Mouse (Mus musculus): Measurements from ENCODE around the gene 4921504E06Rik. TPM values are rescaled to one million over a fixed set of nuclear protein-coding genes. Genes with fewer than 3 reads are reported as not detected.
A peak's percentile ranks its signal among the peaks of the same experiment; 100 is the strongest.

4921504E06Rik gene
- not detected in 2 replicates for polyA plus RNA-seq (2015; fragmentation: Nextera tagmentation; extraction: Ambion mirVana)

- Histone ChIP-seq H3K4me2 (peak within 1 kb of the TSS; percentile 75), H3K4me3 (peak within 1 kb of the TSS; percentile 51), H3K36me3 (no peaks in the 10 kb centered on the region), H3K9me3 (no peaks in the 10 kb centered on the region), H3K27me3 (replicated peaks) (no peaks in the 10 kb centered on the region), H3K27ac (replicated peaks) (peak within 1 kb of the TSS; percentile 96), H3K9ac (peak within 1 kb of the TSS; percentile 73), H3K4me1 (peaks cover 47% of the 10 kb centered on the region)
- WGBS: under 1% methylated on average over 27 of the region's 27 CpGs
- peak; percentile 90 for ATAC-seq (ENCODE audit: extremely low read depth, insufficient number of reproducible peaks, low FRiP score, low TSS enrichment)
Observed at GRCm38 (mm10) chr2:19553821-19554592, at the start of gene 4921504E06Rik. Gene 4921504E06Rik, minus strand, starts transcription at chr2:19553914.

DNA sequence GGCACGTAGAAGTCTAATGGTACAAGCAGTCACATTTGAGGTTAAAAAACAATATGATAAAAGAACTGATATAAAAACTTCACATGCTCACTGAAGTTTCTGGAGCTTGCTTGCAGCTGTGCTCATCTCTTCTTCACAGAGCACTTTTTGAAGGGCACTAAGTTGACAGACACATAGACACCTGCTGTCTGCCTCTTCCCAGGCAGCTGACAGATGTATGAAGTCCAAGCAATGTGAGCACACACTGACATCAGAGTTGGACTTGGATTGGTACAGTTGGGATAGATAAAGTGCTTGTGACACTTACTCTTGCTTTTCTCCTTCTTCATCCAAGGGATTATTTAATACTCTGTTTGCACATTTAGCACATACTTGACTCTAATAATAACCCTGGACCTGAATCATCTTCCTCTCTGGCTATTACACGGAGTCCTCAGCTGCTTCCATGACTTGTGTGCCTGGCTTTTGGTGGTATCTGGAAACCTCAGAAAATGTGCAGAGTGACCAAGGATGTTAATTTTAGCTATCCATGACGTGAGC is 47.7 kb upstream of the 4921504E06Rik start:
- Histone ChIP-seq H3K4me2 (no peak overlapping the region), H3K27me3 (replicated peaks) (no peaks in the 10 kb centered on the region), H3K9ac (no peak overlapping the region), H3K4me1 (peaks cover 3% of the 10 kb centered on the region; the same call in 1 of the 2 replicates), H3K9me3 (no peaks in the 10 kb centered on the region), H3K27ac (replicated peaks) (no peak overlapping the region), H3K4me3 (no peak overlapping the region), H3K36me3 (no peaks in the 10 kb centered on the region)
- no peak for ATAC-seq (ENCODE audit: extremely low read depth, insufficient number of reproducible peaks, low FRiP score, low TSS enrichment)
- 61% methylated on average over 3 of the region's 3 CpGs for WGBS

DNA sequence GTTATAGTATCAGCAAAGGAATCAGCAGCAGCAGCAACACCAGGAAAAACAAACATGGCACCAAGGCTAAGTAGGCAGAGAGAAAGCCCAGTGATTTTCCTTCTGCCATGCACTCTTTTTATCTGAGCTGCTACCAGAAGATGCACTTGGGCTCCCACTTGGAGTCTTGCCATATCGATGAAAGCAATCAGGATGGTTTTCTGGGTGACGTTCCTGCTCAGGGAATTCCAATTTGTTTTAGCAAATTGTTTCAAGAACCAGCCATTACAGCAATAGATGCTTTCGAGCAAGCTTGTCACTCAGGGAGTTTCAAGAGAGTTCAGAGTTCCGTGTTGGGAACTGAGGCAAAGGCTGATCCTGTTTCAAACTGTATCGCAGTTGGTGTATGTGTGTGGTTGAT is 47.1 kb upstream of the 4921504E06Rik start:
- no peaks in the 10 kb centered on the region for H3K27me3 ChIP-seq (replicated peaks)
- H3K4me3 ChIP-seq: no peak overlapping the region
- WGBS: 78% methylated on average over 5 of the region's 5 CpGs
- ATAC-seq (ENCODE audit: extremely low read depth, insufficient number of reproducible peaks, low FRiP score, low TSS enrichment): no peak
- H3K4me2 ChIP-seq: no peak overlapping the region
- no peak overlapping the region for H3K27ac ChIP-seq (replicated peaks)
- peaks cover 3% of the 10 kb centered on the region; the same call in 1 of the 2 replicates for H3K4me1 ChIP-seq
- no peak overlapping the region for H3K9ac ChIP-seq
- H3K9me3 ChIP-seq: no peaks in the 10 kb centered on the region
- no peaks in the 10 kb centered on the region for H3K36me3 ChIP-seq

GRCm38 (mm10) chr2:19599801-19600200 is 46.1 kb upstream of the 4921504E06Rik start:
- Histone ChIP-seq H3K27me3 (replicated peaks) (no peaks in the 10 kb centered on the region), H3K4me1 (peaks cover 6% of the 10 kb centered on the region; the same call in 1 of the 2 replicates), H3K36me3 (no peaks in the 10 kb centered on the region), H3K27ac (replicated peaks) (no peak overlapping the region), H3K9me3 (no peaks in the 10 kb centered on the region), H3K9ac (no peak overlapping the region), H3K4me2 (no peak overlapping the region), H3K4me3 (no peak overlapping the region)
- 71% methylated on average over 5 of the region's 5 CpGs for WGBS
- no peak for ATAC-seq (ENCODE audit: extremely low read depth, insufficient number of reproducible peaks, low FRiP score, low TSS enrichment)

DNA sequence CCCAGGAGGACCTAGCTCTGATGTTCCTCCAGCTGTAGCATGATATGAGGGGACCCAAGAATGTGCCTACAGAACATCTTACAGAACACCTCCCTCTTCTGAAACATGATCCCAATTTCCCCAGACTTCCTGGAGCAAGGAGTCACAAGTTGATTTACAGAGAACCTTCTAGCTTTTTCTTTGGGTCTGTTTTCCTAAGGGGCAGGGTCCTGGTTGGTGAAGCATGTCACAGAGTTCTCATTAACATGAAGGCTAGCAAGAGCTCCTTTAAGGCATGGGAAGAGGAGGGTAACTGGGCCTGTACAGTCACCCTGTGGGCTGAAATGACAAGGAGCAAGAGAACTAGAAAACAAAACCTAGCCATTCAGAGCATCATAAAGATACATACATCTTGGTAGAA is 43.3 kb upstream of the 4921504E06Rik start:
- ATAC-seq (ENCODE audit: extremely low read depth, insufficient number of reproducible peaks, low FRiP score, low TSS enrichment): no peak
- Histone ChIP-seq H3K9ac (no peak overlapping the region), H3K36me3 (no peaks in the 10 kb centered on the region)

DNA sequence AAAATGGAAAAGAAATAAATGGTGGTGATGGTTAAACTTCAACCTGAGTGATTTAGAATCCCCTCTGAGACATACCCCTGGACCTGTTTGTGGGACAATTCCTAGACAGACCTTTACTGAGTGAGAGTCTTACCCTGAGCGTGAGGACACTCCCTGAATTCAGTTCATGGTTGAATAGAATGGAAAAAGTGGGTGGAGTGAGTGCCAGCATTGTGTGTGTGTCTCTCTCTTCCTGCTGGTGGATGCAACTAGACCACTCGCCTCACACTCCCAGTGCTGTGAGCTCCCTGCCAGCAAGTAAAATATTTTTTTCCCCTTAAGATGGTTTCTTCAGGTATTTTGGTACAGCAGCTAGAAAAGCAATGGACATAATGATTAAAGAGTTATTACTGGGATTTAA is 42.7 kb upstream of the 4921504E06Rik start:
- peaks cover 5% of the 10 kb centered on the region; the same call in 1 of the 2 replicates for H3K4me1 ChIP-seq
- no peaks in the 10 kb centered on the region for H3K9me3 ChIP-seq
- no peak overlapping the region for H3K27ac ChIP-seq (replicated peaks)
- no peaks in the 10 kb centered on the region for H3K27me3 ChIP-seq (replicated peaks)
- H3K4me2 ChIP-seq: no peak overlapping the region
- ATAC-seq (ENCODE audit: extremely low read depth, insufficient number of reproducible peaks, low FRiP score, low TSS enrichment): no peak
- WGBS: 65% methylated on average over 2 of the region's 2 CpGs
- H3K36me3 ChIP-seq: no peaks in the 10 kb centered on the region
- no peak overlapping the region for H3K9ac ChIP-seq
- H3K4me3 ChIP-seq: no peak overlapping the region

More for the DNA sequence above, 43.3 kb upstream of the 4921504E06Rik start:
- H3K4me3 ChIP-seq: no peak overlapping the region
- H3K9me3 ChIP-seq: no peaks in the 10 kb centered on the region
- H3K27ac ChIP-seq (replicated peaks): no peak overlapping the region
- peaks cover 7% of the 10 kb centered on the region; the same call in 1 of the 2 replicates for H3K4me1 ChIP-seq
- H3K4me2 ChIP-seq: no peak overlapping the region
- no peaks in the 10 kb centered on the region for H3K27me3 ChIP-seq (replicated peaks)

- Histone ChIP-seq H3K9me3 (no peaks in the 10 kb centered on the region), H3K9ac (no peak overlapping the region), H3K27me3 (replicated peaks) (no peaks in the 10 kb centered on the region), H3K36me3 (no peaks in the 10 kb centered on the region), H3K4me1 (peaks cover 5% of the 10 kb centered on the region; the same call in 1 of the 2 replicates), H3K4me3 (no peak overlapping the region), H3K4me2 (no peak overlapping the region), H3K27ac (replicated peaks) (no peak overlapping the region)
- no peak for ATAC-seq (ENCODE audit: extremely low read depth, insufficient number of reproducible peaks, low FRiP score, low TSS enrichment)
- 76% methylated on average over 7 of the region's 7 CpGs for WGBS
Observed at GRCm38 (mm10) chr2:19594856-19595255, 41.1 kb upstream of the 4921504E06Rik start.

- 74% methylated on average over 3 of the region's 3 CpGs for WGBS
- Histone ChIP-seq H3K27ac (replicated peaks) (no peak overlapping the region), H3K4me2 (no peak overlapping the region), H3K9ac (no peak overlapping the region), H3K27me3 (replicated peaks) (no peaks in the 10 kb centered on the region), H3K9me3 (no peaks in the 10 kb centered on the region), H3K4me3 (no peak overlapping the region), H3K4me1 (no peaks in the 10 kb centered on the region), H3K36me3 (no peaks in the 10 kb centered on the region)
- ATAC-seq (ENCODE audit: extremely low read depth, insufficient number of reproducible peaks, low FRiP score, low TSS enrichment): no peak
Observed at GRCm38 (mm10) chr2:19579846-19580245, 26.1 kb upstream of the 4921504E06Rik start.

DNA sequence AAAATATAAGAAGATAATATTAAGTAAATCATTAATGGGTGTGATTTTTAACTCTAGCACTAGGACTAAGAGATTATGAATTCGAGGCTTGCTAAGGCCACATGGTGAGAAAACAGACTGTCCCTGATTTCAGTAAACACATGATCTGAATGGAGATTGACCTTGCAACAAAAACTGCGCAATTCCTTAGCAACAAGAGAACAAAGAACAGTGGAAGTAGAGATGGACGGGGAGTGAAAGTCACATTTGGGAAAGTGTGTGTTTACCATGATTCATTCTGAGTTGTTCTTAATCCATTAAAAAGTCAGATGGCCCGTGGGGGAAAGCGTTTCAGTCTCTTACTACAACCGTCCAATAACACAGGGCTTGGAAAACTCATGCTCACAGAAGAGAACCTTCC is 25.5 kb upstream of the 4921504E06Rik start:
- Histone ChIP-seq H3K4me3 (no peak overlapping the region), H3K9me3 (no peaks in the 10 kb centered on the region), H3K27me3 (replicated peaks) (no peaks in the 10 kb centered on the region), H3K4me1 (no peaks in the 10 kb centered on the region), H3K4me2 (no peak overlapping the region), H3K36me3 (no peaks in the 10 kb centered on the region), H3K9ac (no peak overlapping the region), H3K27ac (replicated peaks) (no peak overlapping the region)
- 76% methylated on average over 6 of the region's 6 CpGs for WGBS
- ATAC-seq (ENCODE audit: extremely low read depth, insufficient number of reproducible peaks, low FRiP score, low TSS enrichment): no peak

- Histone ChIP-seq H3K4me2 (no peak overlapping the region), H3K9ac (no peak overlapping the region), H3K36me3 (no peaks in the 10 kb centered on the region), H3K9me3 (no peaks in the 10 kb centered on the region), H3K27ac (replicated peaks) (no peak overlapping the region), H3K27me3 (replicated peaks) (no peaks in the 10 kb centered on the region), H3K4me3 (no peak overlapping the region), H3K4me1 (no peaks in the 10 kb centered on the region)
- WGBS: 73% methylated on average over 5 of the region's 5 CpGs
- no peak for ATAC-seq (ENCODE audit: extremely low read depth, insufficient number of reproducible peaks, low FRiP score, low TSS enrichment)
Observed at GRCm38 (mm10) chr2:19562114-19562829, 8.6 kb upstream of the 4921504E06Rik start.

DNA sequence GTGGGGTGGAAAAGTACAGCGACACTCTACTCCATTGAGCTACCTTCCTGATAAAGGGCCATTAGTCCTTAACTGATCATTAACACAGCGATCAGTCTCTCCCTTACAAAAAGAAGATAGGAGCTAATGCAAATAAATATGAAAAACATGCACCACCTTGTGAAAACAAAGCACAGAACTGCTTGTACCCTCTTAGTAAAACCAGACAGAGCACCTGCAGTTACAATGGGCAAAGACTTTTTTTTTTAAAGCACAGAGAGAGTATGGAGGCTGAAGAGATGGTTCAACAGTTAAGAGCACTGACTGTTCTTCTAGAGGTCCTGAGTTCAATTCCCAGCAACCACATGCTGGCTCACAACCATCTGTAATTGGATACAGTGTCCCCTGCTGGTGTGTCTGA is 6.9 kb upstream of the 4921504E06Rik start:
- no peak overlapping the region for H3K4me2 ChIP-seq
- no peaks in the 10 kb centered on the region for H3K36me3 ChIP-seq
- no peaks in the 10 kb centered on the region for H3K9me3 ChIP-seq
- H3K9ac ChIP-seq: no peak overlapping the region
- H3K27me3 ChIP-seq (replicated peaks): no peaks in the 10 kb centered on the region
- no peak overlapping the region for H3K4me3 ChIP-seq
- no peak overlapping the region for H3K27ac ChIP-seq (replicated peaks)
- ATAC-seq (ENCODE audit: extremely low read depth, insufficient number of reproducible peaks, low FRiP score, low TSS enrichment): no peak
- 83% methylated on average over 2 of the region's 2 CpGs for WGBS
- no peaks in the 10 kb centered on the region for H3K4me1 ChIP-seq
